Mouse (Mus musculus) ES-E14 (cell line): ENCODE results near the gene Smurf2.

Experiments used
- CHD2 ChIP-seq: IDR thresholded peaks from 2 replicates; pipeline ENCODE4 v1.6.1; 2014; ENCODE audit warnings: mild to moderate bottlenecking, low read depth, low read length, inconsistent platforms
- HCFC1 ChIP-seq: IDR thresholded peaks from 2 replicates; pipeline ENCODE4 v1.6.1; 2012; ENCODE audit warnings: low read length, inconsistent platforms, borderline replicate concordance; ENCODE audit not compliant: insufficient read depth
- MAFK ChIP-seq: IDR thresholded peaks from 2 replicates; pipeline ENCODE4 v1.6.1; 2014; ENCODE audit warnings: mild to moderate bottlenecking, low read depth, low read length, inconsistent platforms; ENCODE audit not compliant: insufficient read depth
- ZC3H11A ChIP-seq: IDR thresholded peaks from 2 replicates; pipeline ENCODE4 v1.6.1; 2012; ENCODE audit warnings: low read depth, mild to moderate bottlenecking, inconsistent platforms, low read length, borderline replicate concordance
- ZNF384 ChIP-seq: IDR thresholded peaks from 2 replicates; pipeline ENCODE4 v1.6.1; 2012; ENCODE audit warnings: low read depth, low read length, inconsistent platforms

GRCm38 (mm10) chr11:106959121-106959520 lies 38.6 kb upstream of the Smurf2 start:
- no peak for TF ChIP-seq ZC3H11A
- no peak for TF ChIP-seq CHD2
- TF ChIP-seq ZNF384 = no peak
- TF ChIP-seq HCFC1 = no peak
- no peak for TF ChIP-seq MAFK
